Mouse (Mus musculus): ENCODE data around the gene Atp8b3.

Atp8b3 gene

GRCm38 (mm10) chr10:80523299-80523698 is 15.6 kb downstream of the Atp8b3 start:
- DNase-seq (ENCODE audit: low spot score), result no peak

DNA sequence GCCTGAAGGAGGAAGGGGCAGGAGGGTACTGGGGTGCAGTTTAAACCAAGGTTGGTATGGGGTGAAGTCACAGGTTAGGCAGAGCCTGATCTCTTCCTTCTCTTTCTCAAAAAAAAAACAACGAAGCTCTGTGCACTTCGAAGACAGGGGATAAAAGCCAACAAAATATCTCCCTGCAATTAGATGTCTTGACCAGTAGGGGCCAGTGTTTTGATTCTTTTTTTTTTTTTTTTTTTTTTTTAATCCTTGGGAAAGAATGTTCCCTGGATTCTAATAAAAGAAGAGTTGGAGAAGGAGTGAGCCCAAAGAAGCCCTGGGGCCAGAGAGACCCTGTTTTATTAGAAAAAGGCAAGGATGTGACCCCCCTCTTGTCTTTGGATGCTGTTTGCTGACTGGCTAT is 19.6 kb downstream of the Atp8b3 start:
- DNase-seq (ENCODE audit: low spot score), result no peak

DNA sequence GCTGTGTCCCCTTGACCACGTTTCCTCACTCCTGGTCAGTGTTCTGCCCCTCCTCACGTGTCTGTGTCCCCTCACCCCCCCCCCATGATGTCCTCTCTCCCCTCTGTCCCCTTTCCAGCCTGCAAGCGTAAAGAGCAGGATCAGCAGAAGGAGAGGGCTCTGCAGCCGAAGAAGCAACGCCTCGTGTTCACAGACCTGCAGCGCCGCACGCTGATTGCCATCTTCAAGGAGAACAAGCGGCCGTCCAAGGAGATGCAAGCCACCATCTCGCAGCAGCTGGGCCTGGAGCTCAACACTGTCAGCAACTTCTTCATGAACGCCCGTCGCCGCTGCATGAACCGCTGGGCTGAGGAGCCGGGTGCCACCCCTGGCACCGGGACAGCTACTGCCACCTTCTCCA is 25.2 kb downstream of the Atp8b3 start:
- DNase-seq (ENCODE audit: low spot score), result no peak

GRCm38 (mm10) chr10:80510273-80510660 is 28.7 kb downstream of the Atp8b3 start:
- DNase-seq (ENCODE audit: low spot score), result no peak

GRCm38 (mm10) chr10:80509412-80510272 is 29.3 kb downstream of the Atp8b3 start:
- DNase-seq (ENCODE audit: low spot score), result peak; percentile 76

- DNase-seq (ENCODE audit: low spot score), result peak; percentile 66
Measured at GRCm38 (mm10) chr10:80506222-80506621, 32.7 kb downstream of the Atp8b3 start.

- no peak for DNase-seq (ENCODE audit: low spot score)
Measured at GRCm38 (mm10) chr10:80504724-80505123, 34.2 kb downstream of the Atp8b3 start.

- DNase-seq (ENCODE audit: low spot score), result no peak
Measured at GRCm38 (mm10) chr10:80503599-80504220, 35.2 kb downstream of the Atp8b3 start.

DNA sequence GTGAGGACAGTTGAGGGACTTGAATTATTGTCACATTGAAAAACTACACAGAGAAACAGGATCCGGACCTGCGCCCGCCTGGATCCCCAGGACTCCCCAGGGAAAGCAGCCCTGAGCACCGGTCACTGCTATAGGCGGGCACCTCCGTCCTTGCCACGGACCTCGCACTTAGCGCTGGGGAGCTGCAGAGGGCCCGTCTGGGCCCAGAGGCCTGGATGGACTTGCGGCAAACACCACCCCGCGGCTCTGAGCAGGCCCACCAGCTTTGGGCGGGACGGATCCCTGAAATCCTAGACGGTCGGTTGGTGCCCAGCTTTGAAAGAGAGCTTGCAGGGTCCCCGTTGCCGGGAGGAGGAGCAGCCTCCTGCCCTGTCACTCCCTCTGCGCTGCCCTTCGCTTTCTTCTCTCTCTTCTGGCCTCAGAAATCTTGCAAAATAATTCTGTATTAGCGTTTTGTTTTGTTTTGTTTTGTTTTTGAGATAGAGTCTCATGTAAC is 36.1 kb downstream of the Atp8b3 start:
- no peak for DNase-seq (ENCODE audit: low spot score)

GRCm38 (mm10) chr10:80502291-80502690 is 36.6 kb downstream of the Atp8b3 start:
- no peak for DNase-seq (ENCODE audit: low spot score)

DNA sequence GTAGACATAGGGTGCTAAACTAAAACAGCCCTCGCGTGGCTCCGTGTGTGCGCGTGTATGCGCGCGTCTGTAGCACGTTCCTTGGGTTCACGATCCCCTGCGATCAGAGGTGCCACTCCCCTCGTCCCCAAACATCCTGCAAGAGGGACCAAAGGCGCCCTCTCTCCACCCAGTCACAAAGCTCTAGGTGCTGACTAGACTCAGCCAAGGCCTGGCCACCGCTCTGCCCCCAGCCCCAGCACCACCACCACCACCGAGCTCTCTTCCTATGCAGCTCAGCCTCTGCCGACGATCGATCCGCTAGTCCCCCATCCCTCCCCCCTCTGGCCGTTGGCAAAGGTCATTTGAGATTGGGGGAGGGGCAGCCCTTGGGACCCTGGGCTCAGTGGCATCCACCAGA is 42.5 kb downstream of the Atp8b3 start:
- DNase-seq (ENCODE audit: low spot score), result no peak

- no peak for DNase-seq (ENCODE audit: low spot score)
Measured at GRCm38 (mm10) chr10:80495901-80496300, 43.0 kb downstream of the Atp8b3 start.

DNA sequence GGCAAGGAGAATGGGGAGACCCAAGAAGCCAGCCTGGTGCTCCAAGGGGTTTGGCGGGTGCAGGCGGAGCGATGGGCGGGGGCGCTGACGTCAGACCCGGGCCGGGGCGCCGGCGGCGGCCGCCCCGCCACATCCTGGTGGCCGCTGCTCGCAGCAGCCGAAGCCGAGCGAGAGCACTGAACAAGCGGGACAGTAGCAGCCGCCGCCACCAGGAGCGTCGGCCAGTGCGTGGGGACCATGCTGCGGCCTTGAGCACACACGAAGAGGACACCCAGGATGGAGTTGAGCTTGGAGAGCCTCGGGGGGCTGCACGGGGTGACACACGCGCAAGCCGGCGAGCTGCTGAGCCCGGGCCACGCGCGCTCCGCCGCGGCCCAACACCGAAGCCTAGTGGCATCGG is 44.2 kb downstream of the Atp8b3 start, which contains the start of gene Onecut3:
Onecut3 (plus strand) TSS at position 104 of the 400 bp plus-strand sequence.
- DNase-seq (ENCODE audit: low spot score), result no peak

GRCm38 (mm10) chr10:80490051-80490450 is 48.9 kb downstream of the Atp8b3 start:
- DNase-seq (ENCODE audit: low spot score), result no peak

GRCm38 (mm10) chr10:80486862-80487379 is 52.0 kb downstream of the Atp8b3 start:
- DNase-seq (ENCODE audit: low spot score), result no peak

GRCm38 (mm10) chr10:80481002-80481401 is 57.9 kb downstream of the Atp8b3 start:
- DNase-seq (ENCODE audit: low spot score), result peak; percentile 59

DNA sequence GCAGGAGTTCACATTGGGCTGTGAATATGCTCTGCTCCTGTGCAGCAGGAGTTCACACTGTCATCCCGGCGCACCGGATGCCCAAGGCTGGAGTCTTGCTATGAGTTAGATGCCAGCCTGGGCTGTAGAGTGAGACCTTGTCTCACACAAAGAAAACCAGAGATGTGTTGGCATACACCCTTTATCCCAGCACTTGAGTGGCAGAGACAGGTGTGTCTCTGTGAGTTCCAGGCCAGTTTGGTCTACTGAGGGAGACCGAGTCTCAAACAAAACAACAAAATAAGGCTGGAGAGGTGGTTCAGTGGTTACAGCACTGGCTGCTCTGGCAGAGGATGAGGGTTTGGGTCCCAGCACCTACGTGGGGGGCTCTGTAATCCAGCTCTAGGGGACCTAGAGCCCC is 60.4 kb downstream of the Atp8b3 start:
- no peak for DNase-seq (ENCODE audit: low spot score)

DNA sequence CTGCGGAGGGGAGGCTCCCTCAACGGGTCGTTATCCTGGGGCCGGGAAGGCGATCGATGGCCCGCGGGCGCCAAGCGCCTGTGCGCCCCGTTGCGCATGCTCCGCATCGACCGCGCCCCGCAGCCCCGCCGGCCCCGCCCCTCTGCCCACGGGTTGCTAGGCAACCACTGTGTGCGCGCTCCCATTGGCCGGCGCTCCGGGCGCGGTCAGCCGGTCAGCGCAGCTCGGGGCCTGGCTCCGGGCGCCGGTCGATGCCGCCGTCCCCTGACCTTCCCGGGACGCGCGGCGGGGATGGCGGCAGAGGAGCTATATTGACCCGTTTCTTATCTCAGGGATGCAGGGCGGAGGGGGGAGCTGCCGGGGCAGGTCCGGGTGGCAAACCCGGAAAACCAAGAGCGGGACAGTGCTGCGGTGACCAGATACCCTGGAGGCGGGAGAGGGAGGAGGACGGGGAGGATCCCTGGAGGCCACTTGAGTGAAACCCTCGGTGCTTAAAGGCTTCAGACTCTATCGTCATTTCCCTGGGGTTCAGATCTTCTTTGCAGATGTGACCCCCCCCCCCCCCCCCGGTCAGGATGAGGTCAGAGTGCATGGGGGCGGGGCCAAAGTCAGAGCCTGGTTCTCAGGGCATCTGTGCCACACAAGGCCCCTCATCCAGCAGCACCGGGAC is 63.5 kb downstream of the Atp8b3 start:
- DNase-seq (ENCODE audit: low spot score), result peak; percentile 83

Data from c-Kit-positive CD71-positive TER-119-positive erythroid progenitor cells, embryonic 14.5 days (primary cell).